Mouse (Mus musculus): ENCODE data around the gene Apobec2.

Apobec2 gene

DNA sequence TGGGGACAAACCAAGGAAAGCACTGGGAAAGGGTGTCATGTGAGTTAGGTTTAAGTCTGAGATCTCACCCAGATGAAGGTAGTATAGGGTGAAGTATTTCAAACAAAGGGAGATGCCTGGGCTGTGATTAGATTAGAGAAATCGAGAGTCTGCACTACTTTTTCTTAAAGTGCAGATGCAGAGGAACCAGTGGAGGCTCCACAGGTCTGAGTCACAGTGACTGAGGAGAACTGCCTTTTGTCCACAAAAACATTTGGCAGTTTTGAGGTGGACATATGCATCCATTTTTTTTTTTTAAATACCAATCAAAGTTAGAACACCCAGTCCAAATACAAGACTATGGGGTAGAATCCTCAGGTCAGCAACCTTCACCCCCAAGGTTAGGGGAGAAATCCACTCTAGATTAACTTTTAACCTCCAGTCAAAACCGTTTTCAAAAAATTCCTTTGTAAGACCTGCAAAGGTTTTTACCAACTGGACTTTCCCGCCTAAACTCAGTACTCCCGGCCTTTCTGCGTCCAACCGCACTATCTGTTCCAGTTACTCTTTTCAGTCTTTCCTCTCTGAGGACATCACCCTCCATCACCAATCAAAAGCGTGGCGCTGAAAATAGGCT, 24.7 kb downstream of the Apobec2 start:
- peak; percentile 37 for DNase-seq

GRCm38 (mm10) chr17:48407154-48407553, 25.6 kb downstream of the Apobec2 start:
- peak; percentile 73 for DNase-seq

GRCm38 (mm10) chr17:48404706-48405105, 28.0 kb downstream of the Apobec2 start:
- DNase-seq, result peak; percentile 64

DNA sequence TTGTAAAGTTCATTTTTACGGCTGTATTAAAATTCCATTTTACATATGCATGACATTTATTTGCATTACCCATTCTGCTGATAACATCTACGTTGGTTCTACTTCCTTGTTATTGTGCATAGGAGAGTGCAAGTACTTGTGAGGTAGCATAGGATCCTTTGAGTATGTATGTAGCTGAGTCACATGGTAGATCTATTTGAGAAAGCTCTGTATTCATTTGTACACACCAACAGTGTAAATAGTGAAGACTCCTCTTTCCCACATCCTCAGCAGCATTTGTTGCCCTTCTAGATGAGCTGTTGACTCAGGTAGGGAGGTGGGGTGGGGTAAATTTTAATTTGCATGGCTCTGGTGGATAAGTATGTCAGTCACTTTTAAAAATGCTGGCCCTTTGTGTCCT, 28.9 kb downstream of the Apobec2 start:
- no peak for DNase-seq

GRCm38 (mm10) chr17:48402751-48403150, 30.0 kb downstream of the Apobec2 start:
- DNase-seq, result no peak

GRCm38 (mm10) chr17:48401710-48402109, 31.0 kb downstream of the Apobec2 start:
- DNase-seq, result no peak

DNA sequence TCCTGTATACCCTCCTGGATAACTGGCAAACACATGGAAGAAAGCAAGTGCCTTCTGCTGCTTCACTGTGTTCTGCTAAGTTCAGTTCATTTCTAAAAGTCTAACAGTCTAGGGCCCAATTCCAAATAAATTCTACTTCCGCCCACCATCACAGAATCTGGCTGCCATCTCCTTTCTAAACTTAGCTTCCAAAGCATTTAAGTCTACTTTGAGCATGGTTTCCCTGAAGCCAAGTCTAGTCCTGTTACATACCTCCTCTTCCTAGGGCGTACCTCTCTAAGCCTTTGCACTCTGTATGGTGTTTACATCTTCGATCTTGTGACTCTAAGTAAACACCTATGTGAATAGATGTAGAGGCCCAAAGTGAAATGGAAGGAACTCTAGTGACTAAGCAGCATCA, 40.1 kb downstream of the Apobec2 start:
- DNase-seq, result no peak

DNA sequence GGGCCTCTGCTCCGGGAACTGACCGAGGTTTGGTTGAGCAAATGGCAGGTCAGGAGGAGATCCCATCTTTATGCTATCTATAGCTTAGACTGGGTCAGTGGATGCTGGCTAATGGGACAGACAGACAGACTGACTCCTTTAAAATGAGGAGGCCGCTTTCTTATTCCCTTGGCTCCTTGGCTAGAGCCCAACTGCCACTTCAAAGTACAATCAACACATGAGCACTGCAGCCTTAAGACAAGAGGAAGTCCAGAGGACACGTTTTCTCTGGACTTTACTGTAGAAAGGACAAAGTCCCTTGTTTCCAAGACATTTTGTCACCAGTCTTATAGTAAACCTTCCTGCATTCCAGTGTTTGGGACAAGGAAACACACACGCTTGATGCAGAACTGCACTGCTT, 41.3 kb downstream of the Apobec2 start:
- DNase-seq, result no peak

DNA sequence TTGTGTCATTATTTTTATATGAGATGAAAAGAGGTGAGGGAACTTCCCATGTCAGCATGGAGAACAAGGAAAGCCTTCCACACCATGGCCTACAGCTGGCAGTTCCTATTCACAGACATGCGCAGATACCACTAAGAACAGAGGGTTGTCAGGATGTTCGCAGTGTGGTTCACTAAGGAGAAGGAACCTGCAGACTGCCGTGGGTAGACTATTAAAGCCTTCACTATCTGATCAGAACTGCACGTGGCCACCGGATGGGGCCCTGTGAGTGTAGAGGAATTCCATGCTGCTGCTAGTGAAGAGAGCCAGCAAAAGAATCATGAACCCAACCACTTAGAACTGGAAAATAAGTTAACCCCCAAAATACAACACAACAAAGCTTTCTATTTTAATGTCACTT, 43.3 kb downstream of the Apobec2 start:
- no peak for DNase-seq

GRCm38 (mm10) chr17:48388666-48389065, 44.1 kb downstream of the Apobec2 start:
- no peak for DNase-seq

DNA sequence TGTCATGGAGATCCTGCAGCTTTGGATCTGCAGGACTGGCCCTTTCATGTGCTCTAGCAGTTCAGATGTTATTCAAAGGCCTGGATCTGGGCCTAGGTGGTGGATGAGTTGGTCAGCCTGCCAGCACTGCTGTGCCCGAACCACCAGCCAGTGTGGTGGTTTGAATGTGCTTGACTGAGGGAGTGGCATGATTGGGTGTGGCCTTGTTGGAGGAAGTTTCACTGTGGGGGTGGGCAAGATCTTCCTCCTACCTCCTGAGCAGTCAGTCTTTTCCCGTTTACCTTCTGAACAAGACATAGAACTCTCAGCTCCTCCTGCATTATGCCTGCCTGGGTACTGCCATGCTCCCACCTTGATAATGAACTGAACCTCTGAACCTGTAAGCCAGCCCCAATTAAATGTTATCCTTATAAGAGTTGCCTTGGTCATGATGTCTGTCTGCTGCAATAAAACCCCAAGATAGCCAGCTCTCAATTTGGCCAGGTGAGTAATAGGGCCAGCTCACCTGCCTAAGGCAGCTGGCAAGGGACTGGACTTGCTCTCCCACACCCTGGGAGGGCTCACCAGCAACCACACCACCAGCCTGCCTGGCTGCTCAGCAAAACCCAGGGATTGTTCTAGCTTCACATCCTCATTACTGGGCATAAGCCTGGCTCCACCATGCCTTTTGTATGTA, 46.8 kb downstream of the Apobec2 start:
- no peak for DNase-seq

GRCm38 (mm10) chr17:48379050-48379449, 53.7 kb downstream of the Apobec2 start:
- no peak for DNase-seq

DNA sequence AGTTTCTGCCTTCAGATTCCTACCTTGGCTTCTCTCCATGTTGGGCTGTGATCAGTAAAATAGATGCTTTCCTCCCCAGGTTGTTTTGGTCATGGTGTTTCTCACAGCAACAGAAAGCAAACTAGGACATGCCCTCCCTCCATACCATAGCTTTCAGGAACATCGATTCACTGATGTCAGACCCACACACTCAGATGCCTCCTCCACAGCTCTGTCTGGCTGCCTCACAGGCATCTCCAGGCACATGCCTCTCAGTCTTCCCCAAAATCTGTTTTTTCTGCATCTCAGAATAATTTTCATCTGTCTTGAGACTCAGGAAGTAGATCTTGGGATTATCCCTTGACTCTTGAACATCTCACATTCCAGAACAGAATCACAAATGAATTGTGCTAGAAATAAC, 56.6 kb downstream of the Apobec2 start:
- no peak for DNase-seq

GRCm38 (mm10) chr17:48372987-48373386, 59.7 kb downstream of the Apobec2 start:
- no peak for DNase-seq

GRCm38 (mm10) chr17:48371621-48372020, 61.1 kb downstream of the Apobec2 start:
- no peak for DNase-seq
